Mouse (Mus musculus) T-helper 2 cell (primary cell): ENCODE measurements around the gene Cog1.
"Not testable (repeated sequence)": the region's sequence is repeated elsewhere in the genome, so short reads cannot be mapped to it uniquely, and the experiment has no call there.

ENCODE experiments used
- in situ Hi-C: fragments of 300-600 bp; cut with MboI, MseI; formaldehyde crosslinking; loops from one replicate; pipeline ENCODE4 v1.15.1; 2025; ENCODE audit warnings: high pct_unique_total_duplicates

The Cog1 gene

DNA sequence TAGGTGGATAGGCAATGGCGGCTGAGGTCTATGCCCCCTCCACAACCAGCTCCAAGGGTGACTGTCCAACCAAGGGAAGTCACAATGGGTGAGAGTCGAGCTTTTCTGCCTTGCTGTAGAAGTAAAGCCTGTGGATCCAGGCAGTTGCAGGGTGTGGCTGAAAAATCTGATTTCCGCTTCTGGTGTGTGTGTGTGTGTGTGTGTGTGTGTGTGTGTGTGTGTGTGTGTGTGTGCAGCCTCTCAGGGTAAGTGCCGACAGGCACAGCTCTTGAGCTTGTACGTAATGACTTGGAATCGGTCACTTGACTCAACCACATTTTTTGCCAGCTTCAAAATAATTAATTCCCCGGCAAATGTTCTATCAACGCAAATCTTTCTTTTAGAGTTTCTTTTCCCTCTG lies 17.7 kb upstream of the Cog1 start:
- in situ Hi-C loops: no loop called here

DNA sequence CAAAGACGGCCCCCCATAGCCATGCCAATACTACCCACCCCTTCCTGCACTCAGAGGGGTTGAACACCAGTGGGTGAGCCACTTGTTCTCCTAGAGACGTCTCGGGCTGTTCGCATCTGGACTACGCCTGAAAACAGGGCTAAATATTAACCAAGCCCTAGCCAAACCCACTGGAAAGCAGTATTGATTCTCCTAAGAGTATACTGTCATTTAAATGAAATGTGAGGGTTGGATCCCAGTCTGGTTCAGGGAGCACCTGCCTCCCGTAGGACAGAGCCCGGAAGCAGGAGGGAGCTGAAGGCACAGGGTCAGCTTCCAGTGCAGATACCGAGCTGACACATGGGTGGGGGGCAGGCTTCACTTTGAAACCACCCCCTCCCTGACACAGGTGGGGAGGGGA lies 17.1 kb upstream of the Cog1 start:
- in situ Hi-C loops: no loop called here

DNA sequence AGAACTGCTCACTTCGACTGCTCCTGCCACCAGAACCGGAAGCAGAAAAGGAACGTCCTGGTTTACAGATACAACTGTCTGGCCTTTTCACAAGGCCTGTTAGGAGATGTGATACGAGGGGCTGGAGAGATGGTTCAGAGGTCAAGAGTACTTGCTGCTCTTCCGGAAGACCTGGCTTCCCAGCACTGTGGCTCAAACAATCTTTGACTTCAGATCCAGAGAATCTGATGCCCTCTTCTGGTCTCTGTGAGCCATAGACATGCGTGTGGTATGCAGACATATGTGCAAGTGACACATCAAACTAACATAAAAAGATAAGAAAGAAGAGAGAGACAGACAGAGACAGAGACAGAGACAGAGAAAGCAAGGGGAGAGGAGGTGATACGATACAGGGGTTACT lies 16.7 kb upstream of the Cog1 start:
- in situ Hi-C loops: no loop called here

DNA sequence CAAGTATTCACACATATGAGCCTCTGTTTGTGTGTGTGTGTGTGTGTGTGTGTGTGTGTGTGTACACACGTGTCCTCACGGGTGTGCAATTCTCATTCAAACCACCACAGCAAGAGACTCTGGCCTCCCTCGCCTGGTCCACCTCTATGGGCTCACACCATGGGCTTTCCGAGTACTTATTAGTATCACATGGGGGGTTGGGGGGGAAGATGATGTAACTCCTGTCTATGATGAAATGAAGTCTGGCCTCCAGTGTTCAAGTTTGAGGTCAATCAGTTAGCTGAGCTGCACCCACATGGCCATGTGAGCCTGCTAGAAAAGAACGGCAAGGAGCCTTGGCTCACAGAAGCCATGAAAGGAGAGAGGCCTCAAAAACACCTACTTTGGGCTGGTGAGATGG lies 15.6 kb upstream of the Cog1 start:
- in situ Hi-C loops: no loop called here

DNA sequence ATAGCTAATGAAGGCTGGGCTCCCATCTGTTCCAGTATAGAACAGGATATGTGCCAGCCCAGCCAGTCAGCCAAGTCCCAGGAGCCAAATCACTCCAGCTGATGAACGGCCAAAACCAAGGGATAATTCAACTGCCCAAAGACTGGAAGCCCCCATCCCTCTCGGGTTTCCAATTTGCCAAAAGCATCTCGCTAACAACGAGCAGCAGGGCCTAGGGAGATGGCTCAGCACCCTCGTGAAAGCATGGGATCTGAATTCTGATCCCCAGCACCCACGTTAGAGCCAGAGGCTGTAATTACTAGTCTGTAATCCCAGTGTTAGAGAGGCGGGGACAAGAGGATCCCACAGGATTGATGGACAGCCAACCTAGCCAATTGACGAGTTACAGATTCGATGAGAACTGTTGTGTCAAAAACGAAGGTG lies 14.3 kb upstream of the Cog1 start:
- in situ Hi-C loops: no loop called here

DNA sequence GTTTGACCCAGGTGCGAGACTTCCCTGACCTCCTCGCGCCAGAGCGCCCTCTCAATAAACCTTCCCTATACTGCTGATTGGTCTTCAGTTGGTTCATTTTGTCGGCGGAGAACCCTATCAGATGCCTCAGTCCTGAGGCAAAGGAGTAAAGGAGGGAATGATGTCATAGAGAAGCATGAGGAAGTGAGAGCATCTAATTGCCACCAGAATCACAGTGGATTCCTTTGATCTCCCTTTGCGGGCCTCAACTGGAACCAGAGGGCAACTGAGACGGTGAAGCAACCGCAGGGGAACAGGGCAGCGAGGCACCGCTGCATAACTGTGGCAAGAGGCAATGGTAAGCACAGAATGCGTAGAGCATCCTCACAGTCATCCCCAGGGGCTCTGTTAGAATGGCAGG lies 10.3 kb upstream of the Cog1 start:
- in situ Hi-C loops: no loop called here

DNA sequence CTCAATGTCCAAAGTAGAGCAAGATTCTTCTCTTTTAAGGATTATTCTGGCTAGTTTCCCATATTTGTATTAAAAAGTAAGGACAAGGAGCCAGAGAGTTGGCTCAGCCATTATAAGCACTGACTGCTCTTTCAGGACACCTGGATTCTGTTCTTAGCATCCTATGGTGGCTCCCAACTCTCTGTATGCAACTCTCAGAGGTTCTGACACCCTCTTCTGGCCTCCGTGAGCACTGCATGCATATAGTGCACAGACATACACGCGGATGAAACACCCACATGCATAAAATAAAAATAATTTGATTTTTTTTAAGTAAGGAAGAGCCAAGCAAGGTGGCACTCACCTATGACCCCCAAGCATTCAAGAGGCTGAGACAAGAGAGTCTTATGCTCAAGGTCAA lies 3.8 kb upstream of the Cog1 start:
- in situ Hi-C loops: loop anchor here (5.0 kb wide), 1 partner anchor 97 kb away; no protein-coding TSS in a partner anchor

DNA sequence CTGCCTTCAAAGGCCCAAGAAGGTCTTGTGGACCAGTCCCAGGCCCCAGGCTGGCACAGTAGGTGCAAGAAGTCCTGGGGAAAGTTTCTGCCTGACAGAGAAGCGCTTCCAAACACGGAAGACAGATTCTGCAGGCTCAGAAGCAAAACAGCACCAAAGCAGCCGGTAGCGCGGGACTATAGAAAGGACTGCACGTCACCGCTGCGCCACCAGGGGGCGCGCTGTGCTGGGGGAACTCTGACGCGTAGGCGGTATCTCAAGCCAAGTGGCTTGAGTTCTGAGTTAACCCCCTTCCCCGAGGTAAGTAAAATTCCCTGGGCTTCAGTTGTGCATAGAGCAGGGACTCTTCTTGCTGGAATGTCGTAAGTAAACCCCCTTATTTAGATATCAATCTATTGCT lies 817 bp upstream of the Cog1 start:
- in situ Hi-C loops: loop anchor here (5.0 kb wide), 1 partner anchor 94 kb away; no protein-coding TSS in a partner anchor

DNA sequence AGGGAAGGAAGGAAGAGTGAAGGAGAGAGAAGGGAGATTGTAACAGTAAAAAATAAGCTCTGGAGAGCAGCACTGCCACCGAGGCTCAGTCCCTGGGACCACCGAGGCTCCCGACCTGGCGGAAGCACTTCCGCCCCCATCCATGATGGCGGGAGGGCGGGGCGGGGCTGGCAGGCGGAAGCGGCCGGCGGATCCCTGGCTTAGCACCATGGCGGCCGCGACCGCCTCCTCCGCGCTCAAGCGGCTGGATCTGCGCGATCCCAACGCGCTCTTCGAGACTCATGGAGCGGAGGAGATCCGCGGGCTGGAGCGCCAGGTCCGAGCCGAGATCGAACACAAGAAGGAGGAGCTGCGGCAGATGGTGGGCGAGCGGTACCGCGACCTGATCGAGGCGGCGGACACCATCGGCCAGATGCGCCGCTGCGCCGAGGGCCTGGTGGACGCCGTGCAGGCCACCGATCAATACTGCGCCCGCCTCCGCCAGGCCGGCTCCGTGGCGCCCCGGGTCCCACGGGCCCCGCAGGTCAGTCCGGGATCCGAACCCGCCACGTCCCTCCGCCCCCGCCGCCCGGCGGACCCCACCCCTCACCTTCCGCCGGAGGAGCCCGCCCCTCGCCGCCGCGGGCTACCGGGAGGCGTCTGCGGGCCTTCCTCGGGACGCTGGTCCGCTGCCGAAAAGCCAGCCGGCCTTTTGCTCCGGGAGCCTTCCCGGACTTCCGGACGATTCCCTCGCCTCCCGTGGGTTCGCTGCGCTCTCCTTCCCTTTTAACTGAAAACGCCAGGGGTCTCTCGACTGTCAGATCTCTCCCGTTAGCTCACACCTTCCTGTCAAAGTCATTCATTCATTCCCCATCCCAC lies 613 bp downstream of the Cog1 start, which contains the start of gene Slc39a11:
Slc39a11 (minus strand) TSS at position 727 of the 858 bp plus-strand sequence.
- in situ Hi-C loops: loop anchor here (5.0 kb wide), 1 partner anchor 93 kb away; no protein-coding TSS in a partner anchor

DNA sequence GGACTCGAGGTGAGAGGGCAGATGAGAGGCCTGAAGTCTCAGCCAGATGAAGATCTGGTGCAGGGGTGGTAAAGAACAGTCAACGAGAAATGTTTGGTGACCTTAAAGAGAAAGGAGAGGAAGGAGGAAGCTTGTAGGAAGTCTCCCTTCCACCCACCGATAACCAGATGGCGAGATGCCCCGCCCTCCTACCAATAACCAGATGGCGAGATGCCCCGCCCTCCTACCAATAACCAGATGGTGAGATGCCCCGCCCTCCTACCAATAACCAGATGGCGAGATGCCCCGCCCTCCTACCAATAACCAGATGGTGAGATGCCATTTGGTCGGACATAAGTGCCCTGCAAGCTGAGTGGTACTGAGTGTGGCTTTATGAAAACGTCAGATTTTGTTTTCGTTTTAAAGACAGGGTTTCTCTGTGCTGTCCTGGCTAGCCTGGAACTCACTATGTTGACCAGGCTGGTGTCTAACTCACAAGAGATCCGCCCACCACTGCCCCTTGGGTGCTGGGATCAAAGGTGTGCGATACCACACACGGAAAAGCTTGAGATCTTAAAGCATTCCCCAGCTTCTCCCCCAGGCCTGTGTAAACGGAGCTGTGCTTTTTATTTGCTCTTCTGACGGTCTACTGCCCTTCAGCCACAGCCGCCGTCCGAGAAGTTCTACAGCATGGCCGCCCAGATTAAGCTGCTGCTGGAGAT lies 2.4 kb downstream of the Cog1 start:
- in situ Hi-C loops: no loop called here

DNA sequence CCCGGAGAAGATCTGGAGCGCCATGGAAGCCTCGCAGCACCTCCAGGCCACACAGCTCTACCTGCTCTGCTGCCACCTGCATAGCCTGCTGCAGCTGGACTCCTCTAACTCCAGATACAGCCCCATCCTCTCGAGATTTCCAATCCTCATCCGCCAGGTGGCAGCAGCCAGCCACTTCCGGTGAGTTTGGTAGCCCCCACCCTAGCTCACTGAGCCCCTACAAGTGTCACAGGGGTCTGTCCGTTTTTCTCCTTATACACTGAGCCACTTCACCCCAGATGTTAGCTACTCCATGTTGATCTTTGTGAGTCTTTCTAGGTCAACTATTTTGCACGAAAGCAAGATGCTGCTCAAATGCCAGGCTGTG lies 2.9 kb downstream of the Cog1 start:
- in situ Hi-C loops: no loop called here

DNA sequence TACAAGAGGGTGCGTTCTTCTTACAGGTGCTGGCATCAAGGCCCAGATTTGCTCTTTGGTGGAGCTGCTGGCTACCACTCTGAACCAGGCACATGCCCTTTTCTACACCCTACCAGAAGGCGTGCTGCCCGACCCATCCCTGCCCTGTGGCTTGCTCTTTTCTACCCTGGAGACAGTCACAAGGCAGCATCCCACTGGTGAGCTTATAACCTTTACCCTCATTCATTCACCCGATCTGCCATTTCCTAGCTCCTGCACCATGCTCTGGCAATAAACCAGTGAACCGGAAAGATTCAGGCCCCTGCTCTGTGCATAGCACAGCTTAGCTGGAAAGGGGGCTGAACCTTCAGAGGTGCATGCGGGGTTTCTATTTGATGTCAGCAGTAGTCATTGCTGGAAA lies 3.5 kb downstream of the Cog1 start:
- in situ Hi-C loops: no loop called here

DNA sequence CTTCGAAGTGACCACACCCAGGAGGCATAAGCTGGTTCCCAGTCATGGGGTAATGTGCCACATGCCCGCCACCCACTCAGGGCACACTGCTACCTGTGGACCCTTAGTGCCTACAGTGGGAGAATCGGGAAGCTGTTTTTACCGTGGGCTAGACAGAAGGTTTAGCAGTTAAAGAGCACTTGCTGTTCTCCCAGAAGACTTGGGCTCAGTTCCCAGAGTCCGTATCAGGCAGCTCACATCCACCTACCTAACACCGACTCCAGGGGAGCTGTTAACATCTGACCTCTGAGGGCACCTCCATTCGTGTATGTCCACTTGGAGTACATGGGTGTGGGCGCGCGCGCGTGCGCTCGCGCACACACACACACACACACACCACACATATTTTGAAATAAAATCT lies 5.1 kb downstream of the Cog1 start:
- in situ Hi-C loops: no loop called here

DNA sequence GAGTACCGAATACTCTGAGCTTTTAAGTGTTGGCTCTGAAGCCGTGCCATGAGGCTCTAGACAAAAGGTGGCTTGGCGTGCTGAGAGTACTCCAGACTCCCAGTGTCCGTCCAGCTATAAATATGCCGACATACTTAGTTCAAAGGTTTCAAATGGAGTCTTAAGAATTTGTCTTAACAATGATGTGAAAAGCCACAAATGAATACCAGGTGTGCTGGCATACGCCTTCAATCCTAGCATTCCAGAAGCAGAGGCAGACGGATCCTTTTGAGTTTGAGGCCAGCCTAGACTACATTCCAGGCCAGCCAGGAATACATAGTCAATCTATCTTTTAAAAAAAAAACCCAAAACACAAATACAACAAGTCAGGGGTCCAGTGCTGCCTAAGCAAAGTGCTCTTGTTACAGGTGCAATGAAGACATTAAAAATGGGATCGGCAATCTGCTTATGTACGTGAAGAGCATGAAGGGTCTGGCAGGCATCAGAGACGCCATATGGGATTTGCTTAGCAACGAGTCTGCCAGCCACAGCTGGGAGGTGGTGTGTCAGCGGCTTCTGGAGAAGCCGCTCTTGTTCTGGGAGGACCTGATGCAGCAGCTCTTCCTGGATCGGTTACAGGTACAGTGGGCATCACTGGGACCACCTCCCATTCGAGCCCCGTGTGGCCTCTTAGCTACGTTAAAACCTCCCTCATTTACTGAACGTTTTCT lies 5.7 kb downstream of the Cog1 start:
- in situ Hi-C loops: no loop called here

DNA sequence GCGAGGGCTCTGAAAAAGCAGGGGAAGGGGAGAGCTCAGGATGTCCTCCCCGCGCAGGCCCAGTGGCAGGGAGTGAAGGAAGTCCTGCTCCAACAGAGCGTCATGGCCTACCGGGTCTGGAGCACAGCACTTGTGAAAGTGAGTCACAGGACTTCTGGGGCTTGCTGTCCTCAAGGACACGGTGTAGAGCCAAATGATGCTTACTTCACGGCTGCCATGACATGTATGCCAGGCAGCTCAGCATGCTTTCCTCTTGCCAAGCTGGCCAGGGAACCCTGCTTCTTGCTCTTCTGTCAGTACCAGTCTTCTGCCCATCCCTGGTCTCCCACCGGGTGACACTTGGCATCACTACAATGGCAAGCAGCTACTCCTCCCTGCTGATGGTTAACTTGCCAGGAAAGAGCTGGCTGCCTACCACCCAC lies 7.6 kb downstream of the Cog1 start:
- in situ Hi-C loops: no loop called here

DNA sequence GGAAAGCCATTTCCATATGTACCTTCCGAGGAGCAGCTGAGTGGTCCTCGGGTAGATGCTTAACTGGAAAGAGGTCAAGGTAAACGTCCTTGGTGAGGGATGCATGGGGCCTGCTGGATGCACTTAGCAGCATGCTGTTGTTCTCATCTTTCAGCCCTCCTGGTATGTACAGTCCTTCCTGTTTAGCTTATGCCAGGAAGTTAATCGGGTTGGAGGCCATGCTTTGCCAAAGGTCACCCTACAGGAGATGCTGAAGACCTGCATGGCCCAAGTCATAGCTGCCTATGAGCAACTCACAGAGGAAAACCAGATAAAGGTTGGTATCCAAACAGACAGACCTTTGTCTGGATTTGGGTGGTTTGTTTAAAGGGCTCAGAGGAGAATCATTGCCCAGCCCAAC lies 8.3 kb downstream of the Cog1 start:
- in situ Hi-C loops: no loop called here

DNA sequence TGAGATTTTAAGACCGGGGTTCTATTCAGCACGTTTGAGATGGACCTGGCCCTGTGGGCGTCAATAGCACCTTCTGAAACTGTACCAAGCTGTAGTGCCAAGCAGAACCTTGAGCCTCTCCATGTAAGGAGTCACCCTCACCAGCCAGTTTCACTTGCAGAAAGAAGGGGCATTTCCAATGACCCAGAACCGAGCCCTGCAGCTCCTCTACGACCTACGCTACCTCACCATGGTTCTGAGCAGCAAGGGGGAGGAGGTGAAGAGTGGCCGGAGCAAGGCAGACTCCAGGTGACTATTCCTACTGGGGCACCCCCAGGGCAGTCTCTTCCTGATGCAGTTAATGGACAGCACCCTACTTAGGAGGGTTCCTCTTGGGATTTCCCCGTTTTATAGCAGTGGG lies 9.3 kb downstream of the Cog1 start:
- in situ Hi-C loops: no loop called here

DNA sequence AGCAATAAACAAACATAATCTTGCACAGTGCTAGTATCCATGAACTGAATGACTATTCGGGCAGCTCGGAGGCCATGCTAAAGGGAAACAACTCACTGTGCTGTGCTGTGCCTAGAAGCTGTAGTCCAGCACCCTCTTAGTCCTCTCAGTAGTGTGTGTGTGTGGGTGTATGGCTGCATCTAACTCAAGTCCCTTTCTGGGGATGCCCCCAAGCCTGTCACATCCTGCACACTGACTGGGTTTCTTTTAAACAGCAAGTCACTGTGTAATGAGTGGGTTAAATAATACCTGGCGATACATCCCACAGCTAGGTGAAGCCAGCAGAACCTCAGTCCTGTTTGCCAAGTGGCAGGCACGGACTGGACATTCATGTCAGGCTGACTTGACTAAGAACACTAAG lies 9.8 kb downstream of the Cog1 start:
- in situ Hi-C loops: no loop called here

DNA sequence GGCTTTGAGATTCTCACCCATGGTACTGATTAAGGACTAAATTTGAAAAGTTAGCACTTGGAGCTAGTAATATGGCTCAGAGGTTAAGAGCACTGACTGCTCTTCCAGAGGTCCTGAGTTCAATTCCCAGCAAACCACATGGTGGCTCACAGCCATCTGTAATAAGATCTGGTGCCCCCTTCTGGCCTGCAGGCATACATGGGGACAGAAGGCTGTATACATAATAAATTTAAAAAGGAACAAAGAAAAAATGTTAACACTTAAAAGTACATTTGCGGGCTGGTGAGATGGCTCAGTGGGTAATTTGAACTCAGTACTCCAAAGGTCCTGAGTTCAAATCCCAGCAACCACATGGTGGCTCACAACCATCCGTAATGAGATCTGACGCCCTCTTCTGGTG lies 11.2 kb downstream of the Cog1 start:
- in situ Hi-C loops: not testable (repeated sequence)

DNA sequence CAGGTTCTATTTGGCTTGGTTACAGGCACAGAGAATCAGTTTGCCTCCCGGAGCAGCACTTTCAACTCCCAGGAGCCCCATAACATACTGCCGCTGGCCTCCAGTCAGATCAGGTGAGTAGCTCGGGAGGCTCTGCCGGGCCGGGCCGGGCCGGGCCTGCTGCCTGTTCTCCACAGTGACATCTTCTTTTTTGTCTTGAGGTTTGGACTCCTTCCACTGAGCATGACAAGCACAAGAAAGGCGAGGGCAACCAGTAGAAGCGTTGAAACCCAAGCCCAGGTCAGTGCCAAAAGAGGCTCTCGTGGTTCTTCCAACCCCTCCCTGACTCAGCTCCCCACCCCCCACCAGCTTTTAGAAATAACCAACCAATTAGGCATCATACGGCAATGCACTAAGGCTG lies 12.0 kb downstream of the Cog1 start:
- in situ Hi-C loops: no loop called here

DNA sequence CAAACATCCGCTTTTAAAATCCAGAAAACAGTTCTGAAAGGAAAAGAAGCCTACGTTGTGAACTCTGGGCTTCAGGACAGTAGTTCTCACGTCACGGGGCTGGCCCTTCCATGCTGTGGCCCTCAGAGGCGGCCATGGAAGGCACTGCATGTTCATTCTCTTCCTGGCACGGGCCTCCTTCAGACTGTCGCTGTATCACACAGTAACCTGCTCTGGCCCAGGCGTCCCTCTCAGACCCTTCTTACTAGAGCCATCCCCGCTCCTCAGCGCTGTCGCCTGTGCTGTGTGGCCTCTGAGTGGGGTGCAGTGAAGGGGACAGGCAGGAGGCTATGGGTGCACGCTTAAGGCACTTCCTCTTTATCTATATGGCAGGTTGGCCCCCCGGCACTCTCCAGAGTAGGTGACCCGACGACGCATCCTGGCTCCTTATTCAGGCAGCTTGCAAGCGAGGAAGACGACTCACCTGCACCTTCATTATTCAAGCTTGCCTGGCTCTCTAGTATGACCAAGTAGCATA lies 12.9 kb downstream of the Cog1 start:
- in situ Hi-C loops: no loop called here

DNA sequence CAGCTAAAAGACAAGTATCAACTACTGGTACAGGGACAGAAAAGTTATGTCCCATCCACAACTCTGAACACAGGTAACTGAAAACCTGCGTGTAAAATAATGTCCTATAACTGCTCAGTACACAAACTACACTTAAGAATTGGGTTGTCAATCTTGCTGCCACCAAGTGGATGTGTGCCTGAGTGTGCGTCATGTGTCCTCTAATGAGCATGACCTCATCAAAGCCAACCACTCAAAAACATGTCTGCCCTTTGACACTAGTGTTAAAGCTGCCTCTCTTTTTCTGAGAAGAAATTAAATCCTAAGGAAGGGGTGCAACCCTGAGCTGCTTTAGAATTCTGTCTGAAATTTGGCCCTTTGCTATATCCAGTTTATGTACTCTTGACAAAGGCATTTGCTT lies 15.3 kb downstream of the Cog1 start:
- in situ Hi-C loops: no loop called here
